Mouse (Mus musculus) left cerebral cortex, postnatal 14 days (tissue): ENCODE data around the gene Slc2a1. TPM values are rescaled to one million over a fixed set of nuclear protein-coding genes. Genes with fewer than 3 reads are reported as not detected.

Experiments
- DNase-seq, 2 experiments: peaks; one replicate each; pipeline ENCODE4 v3.0.0; 2021 to 2022; ENCODE audit warnings: low spot score in 2 of 2, mixed read lengths in 1 of 2
- intact Hi-C: fragments of 180-260 bp; cut with DNase I; formaldehyde crosslinking; loops from one replicate; pipeline ENCODE4 v1.15.1; 2025
- total RNA-seq, 2 experiments: library from RNA; stranded (reverse); gene quantifications; 2 replicates each; pipeline ENCODE4 v1.2.3; 2021

The Slc2a1 gene
- total RNA-seq, 2 experiments from 2014 or later: 72.3 to 110 TPM

DNA sequence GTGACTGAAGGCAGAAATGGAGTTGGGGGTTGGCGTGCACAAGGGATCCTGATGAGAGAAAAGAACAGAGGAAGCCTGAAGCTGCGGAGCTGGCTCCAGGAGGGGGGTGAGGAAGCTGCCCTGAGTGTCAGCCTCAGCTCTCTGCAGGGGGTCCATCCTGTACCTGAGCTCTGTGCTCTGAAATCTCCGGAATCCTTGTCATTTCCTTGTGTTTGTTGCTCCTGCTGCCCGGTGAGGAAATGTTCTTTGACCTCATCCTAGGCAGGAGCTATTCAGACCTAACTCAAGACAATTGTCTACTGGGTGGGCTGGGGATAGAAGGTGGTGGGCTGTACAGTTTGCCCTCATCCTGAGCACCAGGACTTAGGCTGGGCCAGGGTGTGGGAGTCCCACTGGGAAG lies 13.5 kb upstream of the Slc2a1 start:
- intact Hi-C loops: no loop called here

DNA sequence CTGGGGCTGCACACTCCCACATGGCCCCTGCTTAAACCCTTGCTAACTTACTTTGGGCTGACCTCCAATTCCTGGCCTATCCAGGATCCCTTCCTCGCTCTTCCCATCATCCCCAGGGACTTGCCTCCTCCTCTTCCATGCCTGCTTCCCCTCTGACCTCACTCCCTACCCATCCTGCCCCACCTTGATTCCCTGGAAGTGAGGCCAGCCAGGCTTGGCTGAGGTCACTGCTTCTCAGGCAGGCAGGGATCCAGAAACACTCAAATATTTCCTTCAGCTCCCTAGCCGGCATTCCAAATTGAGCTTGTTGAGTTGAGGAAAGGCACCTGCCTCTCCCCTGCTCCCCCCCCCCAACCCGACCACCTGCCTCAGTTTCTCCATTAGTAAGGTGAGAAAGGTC lies 12.1 kb upstream of the Slc2a1 start:
- DNase-seq: no peak
- intact Hi-C loops: no loop called here

More for the DNA sequence above, 13.5 kb upstream of the Slc2a1 start:
- no peak for DNase-seq

DNA sequence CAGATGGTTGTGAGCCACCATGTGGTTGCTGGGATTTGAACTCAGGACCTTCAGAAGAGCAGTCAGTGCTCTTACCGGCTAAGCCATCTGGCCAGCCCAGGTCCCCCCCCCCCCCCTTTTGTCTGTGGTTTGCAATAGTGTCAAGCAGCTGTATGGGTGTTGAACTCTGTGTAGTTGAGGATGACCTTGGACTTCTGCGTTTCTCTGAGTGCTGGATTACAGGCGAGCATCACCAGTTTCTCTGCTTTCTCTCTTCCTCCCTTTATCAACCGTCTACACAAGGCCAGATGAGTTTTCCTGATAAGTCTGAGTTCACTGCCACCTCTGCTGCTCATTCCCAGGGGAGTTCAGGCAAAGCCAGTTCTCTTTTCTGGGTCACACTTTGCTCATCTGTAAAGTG lies 11.1 kb upstream of the Slc2a1 start:
- intact Hi-C loops: no loop called here
- DNase-seq: no peak

DNA sequence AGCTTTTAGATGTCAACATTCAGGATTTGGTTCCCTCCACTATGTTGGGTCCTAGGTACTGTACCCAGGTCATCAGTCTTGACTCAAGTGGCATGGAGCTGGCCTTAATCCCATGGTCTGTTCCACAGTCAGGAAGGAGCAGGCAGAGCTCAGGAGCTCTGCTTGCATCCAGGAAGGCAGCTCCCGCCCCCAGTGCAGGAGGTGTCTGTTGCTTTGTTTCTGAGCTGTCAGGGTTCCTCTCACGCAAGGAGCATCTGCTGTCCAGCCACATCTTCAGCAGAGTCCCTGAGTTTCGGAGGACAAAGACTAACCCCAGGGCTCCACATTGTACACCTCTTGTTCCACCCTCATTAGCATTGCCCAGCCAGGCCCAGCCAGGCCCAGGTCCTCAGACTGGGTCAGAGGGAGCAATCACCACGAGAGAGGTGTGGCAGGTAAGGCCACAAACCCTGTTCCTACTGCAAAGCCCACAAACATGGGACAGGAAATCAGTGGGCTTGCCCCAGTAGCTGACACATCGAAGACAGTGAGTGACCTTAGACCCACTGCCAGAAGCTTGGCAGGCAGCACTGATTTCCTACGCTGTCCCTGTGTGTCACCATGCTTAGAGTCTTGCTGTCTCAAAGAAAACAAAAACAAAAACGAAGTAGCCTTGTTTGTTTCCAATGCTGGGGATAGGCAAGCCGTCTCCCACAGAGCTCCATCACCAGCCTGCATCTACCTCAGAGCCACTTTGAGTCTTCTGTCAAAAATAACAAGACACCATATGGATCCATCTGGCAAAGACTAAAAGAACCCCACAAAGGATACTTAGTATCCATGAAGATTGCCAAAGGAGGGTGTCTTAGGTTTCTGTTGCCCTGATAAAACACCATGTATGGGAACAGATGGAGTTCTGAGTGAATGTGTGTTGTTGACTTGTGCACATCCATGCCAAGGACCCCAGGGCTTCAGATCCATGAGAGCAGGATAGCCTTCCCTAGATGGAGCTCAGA lies 10.0 kb upstream of the Slc2a1 start:
- intact Hi-C loops: no loop called here
- peak in 1 of 2 experiments; percentile 51 for DNase-seq

DNA sequence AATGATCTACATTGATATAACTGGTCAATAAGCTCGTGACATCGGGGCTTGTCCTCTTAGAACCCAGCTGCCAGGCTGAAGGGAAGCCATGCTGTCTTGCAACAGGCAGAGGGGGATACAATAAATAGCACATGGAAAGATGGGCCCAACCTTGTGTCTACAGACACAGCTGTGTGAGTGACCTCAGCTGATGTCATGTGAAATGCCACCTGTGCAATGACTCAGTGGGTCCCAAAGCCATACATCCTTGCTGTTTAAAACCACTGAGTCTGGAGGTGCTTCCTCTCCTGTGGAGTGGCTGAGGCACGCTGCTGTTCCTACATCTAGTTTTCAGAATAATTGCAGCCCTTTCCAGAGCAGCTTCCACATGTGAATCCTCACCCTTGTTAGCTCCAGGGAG lies 7.1 kb upstream of the Slc2a1 start:
- intact Hi-C loops: no loop called here
- DNase-seq: no peak

DNA sequence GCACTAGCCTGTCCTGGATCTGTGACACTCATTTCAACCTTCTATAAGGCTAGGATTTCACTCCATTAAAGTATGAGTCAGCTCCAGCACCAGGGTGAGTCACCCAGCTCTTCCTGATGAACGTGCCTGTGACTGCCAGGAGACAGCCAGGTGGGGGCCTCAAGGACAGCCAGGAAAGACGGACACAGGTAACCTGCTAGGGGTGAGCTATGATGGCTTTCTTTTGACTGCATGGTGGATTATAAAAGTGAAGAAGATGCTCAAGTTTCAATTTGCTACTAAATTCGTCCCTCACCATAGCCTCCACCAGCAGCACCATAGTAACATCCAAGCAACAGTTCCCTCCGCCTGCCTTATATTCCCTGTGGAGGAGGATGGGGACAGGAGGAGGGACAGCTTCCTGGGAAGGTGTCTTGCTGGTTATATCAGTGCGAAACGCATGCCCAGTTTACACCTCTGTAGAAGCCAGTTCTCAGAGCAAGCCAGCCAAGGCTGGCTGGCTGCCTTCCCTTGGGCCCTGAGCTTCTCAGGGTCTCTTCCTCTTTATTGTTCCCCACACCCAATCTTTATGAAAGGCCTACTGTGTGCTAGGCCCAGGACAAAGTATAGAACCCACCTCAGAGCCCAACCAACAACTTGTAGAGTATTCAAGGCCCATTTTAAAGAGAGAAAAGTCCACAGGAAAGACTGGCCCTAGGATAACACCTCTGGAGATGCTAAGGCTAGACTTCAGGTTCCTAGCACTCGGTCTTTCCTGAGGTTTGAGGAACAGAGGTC lies 6.0 kb upstream of the Slc2a1 start:
- intact Hi-C loops: no loop called here
- peak; percentile 46 to 77 for DNase-seq

DNA sequence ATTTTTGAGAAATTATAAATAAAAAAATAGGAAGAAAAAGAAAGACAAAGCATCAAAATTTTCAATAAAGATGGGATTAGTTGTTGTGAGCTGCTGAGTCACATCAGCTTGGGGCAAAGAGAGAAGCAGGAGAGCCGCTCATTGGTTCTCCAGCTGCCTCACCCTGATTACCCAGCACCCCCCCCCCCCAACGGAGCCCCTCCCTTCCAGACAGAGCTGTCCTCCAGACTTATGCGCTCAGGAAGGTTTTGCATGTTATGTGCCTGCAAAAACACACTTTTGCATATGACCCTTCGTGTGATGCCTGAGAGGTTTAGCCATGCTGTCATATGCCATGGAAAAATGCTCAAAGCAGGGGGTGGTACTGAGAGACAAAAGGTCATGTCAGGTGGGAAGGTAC lies 3.7 kb upstream of the Slc2a1 start:
- no peak for DNase-seq
- intact Hi-C loops: no loop called here

DNA sequence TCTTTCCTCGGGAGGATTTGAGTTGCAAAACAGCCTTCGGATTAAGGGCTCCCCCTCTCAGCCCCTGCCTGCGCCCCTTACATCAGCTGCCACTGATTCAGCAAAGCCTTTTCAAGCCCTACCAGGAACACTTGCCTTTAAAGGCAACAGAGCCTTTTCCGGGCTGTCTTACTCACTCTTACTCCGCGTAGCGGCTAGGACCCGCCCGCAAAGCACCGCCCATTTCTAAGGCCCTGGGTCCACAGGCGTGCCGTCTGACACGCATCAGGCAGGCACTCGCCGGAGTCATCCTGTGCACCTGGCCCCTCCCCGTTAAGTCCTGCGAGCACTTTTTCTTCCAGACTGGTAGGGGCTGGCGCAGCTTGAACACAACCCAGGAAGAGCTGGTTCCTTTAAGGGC lies 2.8 kb upstream of the Slc2a1 start:
- peak; percentile 49 to 65 for DNase-seq
- intact Hi-C loops: no loop called here

DNA sequence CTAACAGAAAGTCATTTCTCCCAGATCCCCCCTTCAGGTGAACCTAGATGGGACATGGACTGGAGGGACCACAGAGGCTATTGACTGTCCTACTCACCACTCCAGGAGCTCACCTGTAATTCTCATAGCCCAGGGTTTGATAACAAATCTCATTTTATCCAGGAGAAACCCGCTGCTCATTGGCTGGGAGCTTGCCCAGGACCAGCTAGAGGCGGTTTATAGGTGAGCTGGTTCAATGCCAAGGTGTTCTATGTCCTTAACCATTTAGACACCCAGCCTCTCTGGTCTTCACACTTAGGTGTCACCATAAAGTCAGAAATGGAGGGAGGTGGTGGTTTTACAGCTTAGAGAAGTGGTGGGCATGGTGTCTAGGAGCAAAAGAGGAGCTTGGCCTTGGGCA lies 644 bp upstream of the Slc2a1 start:
- intact Hi-C loops: no loop called here
- no peak for DNase-seq

DNA sequence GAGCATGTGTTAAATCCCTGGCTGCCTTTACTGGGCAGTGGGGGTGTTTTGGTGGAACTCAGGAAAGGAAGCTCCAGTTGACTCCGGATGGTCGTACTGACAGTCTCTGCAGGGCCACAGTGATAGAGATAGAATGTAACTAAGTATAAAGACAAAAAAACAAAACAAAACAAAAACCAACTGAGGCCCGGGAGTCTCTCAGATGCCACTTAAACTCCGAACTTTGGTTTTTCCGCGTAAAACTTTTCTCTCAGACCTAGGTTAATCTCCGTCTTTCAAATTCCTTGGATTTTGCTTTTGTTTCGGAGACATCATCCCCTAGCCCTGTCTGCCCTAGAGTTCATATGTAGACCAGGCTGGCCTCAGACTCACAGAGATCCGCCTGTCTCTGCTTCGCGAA lies 1.1 kb downstream of the Slc2a1 start:
- intact Hi-C loops: no loop called here
- DNase-seq: no peak

DNA sequence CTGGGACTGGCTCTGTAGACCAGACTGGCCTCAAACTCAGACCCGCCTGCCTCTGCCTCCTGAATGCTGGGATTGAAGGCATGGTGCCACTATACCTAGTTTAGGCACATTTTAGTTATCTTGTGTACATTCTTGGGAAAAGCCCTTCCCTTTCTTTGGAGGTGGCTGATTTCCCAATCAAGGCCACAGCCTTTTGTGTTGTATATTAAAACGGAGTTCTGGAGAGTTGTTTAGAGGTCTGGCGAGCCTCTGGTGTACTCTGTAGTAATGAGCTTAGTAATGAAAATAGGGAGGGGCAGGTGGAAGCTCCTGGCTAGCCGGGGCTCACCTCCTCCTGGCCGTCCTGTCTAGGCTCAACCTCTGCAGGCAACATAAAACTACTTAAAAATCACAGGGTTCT lies 2.0 kb downstream of the Slc2a1 start:
- DNase-seq: no peak
- intact Hi-C loops: no loop called here

DNA sequence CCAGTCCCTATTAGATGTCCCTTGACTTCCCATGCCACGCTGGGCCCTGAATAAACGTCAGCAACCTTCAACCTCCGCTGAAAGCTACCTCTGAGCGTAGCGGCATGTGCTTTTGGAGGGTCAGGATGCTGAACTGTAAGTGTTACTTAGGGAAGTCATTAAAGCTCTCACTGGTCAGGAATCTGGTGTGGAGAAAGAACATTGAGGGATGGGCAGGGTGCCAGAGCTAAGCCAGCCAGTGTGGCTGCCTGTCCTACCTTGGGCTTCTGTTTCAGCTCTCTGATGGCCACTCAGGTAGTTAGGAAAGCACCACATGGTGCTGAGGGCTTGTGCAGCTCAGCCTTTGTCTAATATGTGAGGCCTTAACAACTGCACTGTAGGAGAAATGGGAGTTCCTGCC lies 2.9 kb downstream of the Slc2a1 start:
- no peak for DNase-seq
- intact Hi-C loops: no loop called here

DNA sequence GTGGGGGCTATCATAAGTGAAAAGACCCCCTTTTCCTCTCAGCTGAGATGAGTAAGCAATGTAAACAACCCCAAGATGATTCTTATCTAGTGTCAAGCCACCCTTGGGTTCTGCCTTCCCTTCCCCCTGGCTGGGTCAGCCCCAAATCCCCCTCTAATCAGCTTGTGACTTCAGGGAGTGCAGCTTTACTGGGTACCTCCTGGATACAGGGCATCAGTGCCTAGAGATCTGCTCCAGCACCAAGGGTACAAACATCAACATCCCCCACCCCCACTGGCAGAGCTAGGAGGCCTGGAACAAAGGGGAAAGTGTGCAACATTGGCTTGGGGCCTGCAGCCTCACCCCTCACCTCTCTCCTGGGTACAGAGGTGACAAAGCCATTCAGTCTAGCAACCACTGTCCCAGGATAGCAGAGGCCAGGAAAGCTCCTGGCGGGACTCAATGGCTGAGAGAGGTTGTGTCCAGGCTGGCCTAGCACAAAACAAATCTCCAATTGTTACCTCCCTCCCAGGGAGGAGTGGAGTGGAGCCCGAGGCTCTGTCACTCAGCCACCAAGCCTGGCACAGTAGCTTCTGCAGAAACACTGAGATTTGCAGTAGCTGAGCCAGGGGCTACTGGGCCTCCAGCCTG lies 3.9 kb downstream of the Slc2a1 start:
- DNase-seq: no peak
- intact Hi-C loops: no loop called here

DNA sequence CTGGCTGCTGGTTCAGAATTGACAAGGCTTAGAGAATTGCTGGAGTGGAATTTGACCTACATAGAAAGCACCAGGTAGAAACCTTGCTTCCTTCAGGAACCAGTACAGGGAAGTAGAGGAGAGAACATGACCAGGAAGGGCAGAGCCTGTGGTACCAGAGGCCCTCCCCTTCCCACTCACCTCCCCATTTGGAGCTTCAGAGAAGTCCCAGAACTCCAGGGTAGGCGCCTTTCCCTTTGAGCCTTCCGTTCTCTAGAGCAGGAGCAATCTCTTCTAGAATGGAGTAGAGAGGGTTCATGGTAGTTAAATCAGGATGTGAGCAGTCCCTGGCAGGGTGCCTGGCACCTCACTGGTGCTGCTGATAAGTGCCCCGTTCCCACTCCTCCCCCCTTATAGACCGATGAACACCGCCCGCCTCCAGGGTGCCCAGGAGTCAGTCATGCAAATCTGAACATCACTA lies 7.1 kb downstream of the Slc2a1 start:
- DNase-seq: no peak
- intact Hi-C loops: no loop called here

DNA sequence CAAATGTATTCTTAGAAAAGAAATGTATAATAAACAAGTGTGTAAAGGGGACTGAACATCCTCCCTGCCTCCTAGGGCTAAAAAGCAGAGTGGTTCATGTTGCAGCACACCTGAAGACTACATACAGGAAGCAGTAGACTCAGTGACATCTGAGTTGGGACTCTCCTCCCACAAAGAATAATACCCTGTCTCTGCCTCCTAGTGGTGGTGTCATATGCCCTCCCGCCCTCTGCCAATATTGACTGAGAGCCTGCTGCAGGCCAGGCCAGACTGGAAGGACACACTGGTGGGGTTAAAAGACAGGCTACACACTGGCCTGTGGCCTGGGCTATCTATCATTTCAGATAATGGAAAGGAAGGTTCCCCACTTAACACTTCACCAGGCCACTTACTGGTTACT lies 7.8 kb downstream of the Slc2a1 start:
- intact Hi-C loops: no loop called here
- no peak for DNase-seq

DNA sequence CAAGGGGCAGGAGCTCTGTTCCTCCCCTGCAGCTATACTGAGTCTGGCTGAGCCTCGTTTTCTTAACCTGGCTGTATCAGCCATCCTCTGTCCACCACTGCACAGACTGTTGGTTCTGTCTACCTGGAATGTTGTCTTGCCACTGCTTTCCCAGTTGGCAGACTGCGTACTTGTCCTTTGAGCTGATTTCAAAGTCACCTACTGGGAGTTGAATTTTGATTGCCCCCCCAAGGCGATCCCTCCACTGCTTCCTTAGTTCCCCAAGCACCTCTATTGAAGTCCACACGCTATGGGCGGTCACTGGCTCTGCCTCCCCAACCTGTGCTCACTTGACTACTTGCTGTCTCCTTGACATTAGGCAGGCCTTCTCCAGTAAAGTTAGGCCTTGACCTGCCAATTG lies 9.1 kb downstream of the Slc2a1 start:
- DNase-seq: no peak
- intact Hi-C loops: no loop called here

DNA sequence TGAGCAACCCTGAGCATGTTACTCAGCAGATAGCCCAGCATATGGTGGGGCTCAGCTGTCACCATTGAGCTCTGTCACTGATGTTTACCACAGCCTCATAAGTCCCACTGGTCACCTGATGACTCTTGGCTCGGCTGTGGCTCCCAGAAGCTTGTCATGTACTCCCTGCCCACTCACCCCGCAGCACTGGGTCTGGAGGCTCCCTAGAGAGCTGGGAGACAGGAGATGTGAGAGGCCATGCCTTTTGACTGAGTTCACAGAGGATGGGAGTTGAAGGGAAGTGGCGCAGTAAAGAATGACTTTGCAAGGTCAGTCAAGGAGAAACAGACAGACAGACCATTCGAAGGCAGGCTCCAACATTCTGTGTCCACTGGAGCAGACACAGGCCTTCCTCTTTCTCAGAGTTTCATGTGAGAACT lies 10.2 kb downstream of the Slc2a1 start:
- intact Hi-C loops: no loop called here
- no peak for DNase-seq

DNA sequence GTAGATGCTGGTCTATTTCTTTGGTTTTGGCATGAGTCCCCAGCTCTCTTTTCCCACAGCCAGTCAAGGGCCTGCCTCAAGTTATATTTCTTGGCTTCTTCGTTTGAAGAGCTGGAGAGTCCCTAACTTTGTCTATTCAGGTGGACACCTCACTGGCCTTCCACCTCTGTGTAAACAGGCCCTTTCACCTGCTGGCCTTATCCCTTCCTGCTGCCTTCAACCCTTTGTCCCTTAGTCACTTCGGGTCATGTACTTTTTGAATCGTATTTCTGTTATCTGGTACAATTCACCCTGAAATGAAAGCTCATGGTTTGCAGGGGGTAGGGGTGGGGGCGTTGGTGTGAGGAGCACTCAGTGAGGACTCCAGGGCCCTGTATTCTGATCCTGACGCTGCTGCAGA lies 10.8 kb downstream of the Slc2a1 start:
- intact Hi-C loops: no loop called here
- no peak for DNase-seq

DNA sequence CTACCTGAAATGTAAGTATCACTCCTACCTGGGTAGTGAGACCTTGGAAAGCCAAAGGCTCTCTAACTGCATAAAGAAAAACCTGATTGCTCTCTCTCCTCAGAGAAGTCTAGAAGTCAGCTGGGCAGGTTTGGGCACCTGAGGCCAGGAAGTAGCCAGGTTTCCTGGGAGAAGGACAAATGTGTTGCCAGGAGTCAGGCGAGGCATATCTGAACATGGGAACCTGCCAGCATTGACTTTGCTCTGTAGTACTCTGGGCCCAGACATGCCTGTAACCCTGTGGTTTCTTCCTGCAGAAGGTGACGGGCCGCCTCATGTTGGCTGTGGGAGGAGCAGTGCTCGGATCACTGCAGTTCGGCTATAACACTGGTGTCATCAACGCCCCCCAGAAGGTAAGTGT lies 11.6 kb downstream of the Slc2a1 start:
- DNase-seq: no peak
- intact Hi-C loops: no loop called here

DNA sequence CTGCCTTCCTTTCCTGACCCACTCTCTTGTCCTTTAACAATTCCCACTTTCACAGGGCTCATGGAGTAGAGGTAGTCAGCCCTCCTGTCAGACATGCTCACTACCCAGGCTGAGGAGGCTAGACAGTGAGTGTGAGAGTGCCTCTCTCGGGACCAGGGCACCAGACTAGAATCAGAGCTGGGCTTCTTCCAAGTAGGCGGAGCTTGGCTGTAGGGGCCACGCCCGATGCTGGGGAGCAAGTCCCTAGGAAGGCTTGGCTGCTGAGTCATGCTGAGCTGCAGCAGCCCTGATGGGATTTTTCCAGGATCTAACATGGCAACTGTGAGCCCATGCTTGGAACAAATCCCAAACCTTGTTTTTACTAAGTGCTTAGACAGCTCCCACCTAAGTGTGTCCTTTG lies 12.7 kb downstream of the Slc2a1 start:
- intact Hi-C loops: no loop called here
- DNase-seq: peak; percentile 30 to 71
